Mouse (Mus musculus) lung, embryonic 16.5 days (tissue): Measurements from ENCODE around the gene Ctdsp1. TPM values are rescaled to one million over a fixed set of nuclear protein-coding genes. Genes with fewer than 3 reads are reported as not detected.

Source experiments
- ATAC-seq: fragments of 200-750 bp; cut with Nextera tagmentation; 2 replicates; pipeline ENCODE4 v1.8.0; 2017; ENCODE audit warnings: low read depth, mild to moderate bottlenecking, moderate library complexity
- H3K27ac ChIP-seq: fragments of 300-500 bp; sonication (generic); 2 replicates; pipeline ENCODE4 v1.5.1; 2014; ENCODE audit warnings: mild to moderate bottlenecking, control low read depth, low read length
- H3K27me3 ChIP-seq: fragments of 300-500 bp; sonication (generic); 2 replicates; pipeline ENCODE4 v1.6.1; 2014; ENCODE audit warnings: low read depth, low read length, mixed read lengths; ENCODE audit not compliant: control insufficient read depth, insufficient read depth
- H3K36me3 ChIP-seq: fragments of 300-500 bp; sonication (generic); 2 replicates; pipeline ENCODE4 v1.6.1; 2014; ENCODE audit warnings: low read length; ENCODE audit not compliant: control insufficient read depth, insufficient read depth
- H3K4me1 ChIP-seq: fragments of 300-500 bp; sonication (generic); replicated peaks from 2 replicates; pipeline ENCODE4 v1.6.1; 2014; ENCODE audit warnings: low read length, mixed read lengths; ENCODE audit not compliant: control insufficient read depth, insufficient read depth
- H3K4me2 ChIP-seq: fragments of 300-500 bp; sonication (generic); 2 replicates; pipeline ENCODE4 v1.6.1; 2014; ENCODE audit warnings: low read depth, low read length, control low read depth
- H3K4me3 ChIP-seq: fragments of 300-500 bp; sonication (generic); 2 replicates; pipeline ENCODE4 v1.5.1; 2014; ENCODE audit warnings: mild to moderate bottlenecking, low read length, control low read depth
- H3K9ac ChIP-seq: fragments of 300-500 bp; sonication (generic); 2 replicates; pipeline ENCODE4 v1.6.1; 2014; ENCODE audit warnings: low read length, control low read depth
- H3K9me3 ChIP-seq: fragments of 300-500 bp; sonication (generic); 2 replicates; pipeline ENCODE4 v1.6.1; 2016; ENCODE audit warnings: low read length; ENCODE audit not compliant: control insufficient read depth
- WGBS: fragments of 180-500 bp; shearing (Covaris S2); extraction: QIAGEN DNeasy Blood & Tissue Kit; methylation state at CpG from one replicate; pipeline ENCODE4 v1.1.7; 2014; 5-methylcytosine and 5-hydroxymethylcytosine counted together
- polyA plus RNA-seq: library from polyadenylated mRNA; unstranded; fragments of >200 nt; fragmentation: Nextera tagmentation; extraction: Ambion mirVana; gene quantifications from 2 replicates; pipeline ENCODE4 v1.2.1, GENCODE M21; 2015

The Ctdsp1 gene
- polyA plus RNA-seq, 1 experiment from 2014 or later = 90.8 TPM

DNA sequence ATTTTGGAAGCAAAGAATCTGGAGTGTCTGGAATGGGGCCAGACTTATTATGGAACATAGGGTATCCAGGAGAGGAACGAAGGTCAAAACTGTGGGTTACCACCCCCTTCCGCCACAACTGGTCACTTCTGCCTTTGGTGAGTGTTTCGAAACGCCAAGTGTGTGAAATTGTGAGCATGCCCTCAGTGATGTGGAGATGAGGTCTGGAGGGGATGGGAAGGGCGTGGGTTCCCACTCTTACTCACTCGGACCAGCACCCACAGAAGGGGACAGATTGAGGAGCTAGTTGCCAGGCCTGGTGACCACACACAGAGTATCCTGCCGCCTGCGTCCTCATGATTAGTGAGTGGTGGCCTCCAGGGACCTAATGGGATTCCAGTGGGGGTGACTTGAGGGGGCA, 16.3 kb upstream of the Ctdsp1 start, which contains the start of gene Slc11a1:
TSS of gene Slc11a1 (plus strand) at position 216 of the 400 bp plus-strand sequence.
- no peak within 1 kb of the TSS for H3K9ac ChIP-seq
- no peaks in the 10 kb centered on the region for H3K4me1 ChIP-seq
- 66% methylated on average over 8 of the region's 8 CpGs for WGBS
- H3K9me3 ChIP-seq = no peaks in the 10 kb centered on the region
- H3K27ac ChIP-seq = no peak within 1 kb of the TSS
- no peak within 1 kb of the TSS for H3K4me3 ChIP-seq
- ATAC-seq = no peak
- no peaks in the 10 kb centered on the region for H3K27me3 ChIP-seq
- no peak within 1 kb of the TSS for H3K4me2 ChIP-seq
- H3K36me3 ChIP-seq = no peaks in the 10 kb centered on the region

GRCm38 (mm10) chr1:74375561-74375960, 15.7 kb upstream of the Ctdsp1 start:
- H3K27ac ChIP-seq = no peak overlapping the region
- H3K4me3 ChIP-seq = no peak overlapping the region
- no peak overlapping the region for H3K9ac ChIP-seq
- H3K4me1 ChIP-seq = no peaks in the 10 kb centered on the region
- no peak for ATAC-seq
- WGBS = 70% methylated on average over 10 of the region's 10 CpGs
- H3K27me3 ChIP-seq = no peaks in the 10 kb centered on the region
- no peak overlapping the region for H3K4me2 ChIP-seq
- no peaks in the 10 kb centered on the region for H3K36me3 ChIP-seq
- no peaks in the 10 kb centered on the region for H3K9me3 ChIP-seq

- peak; percentile 16; the same call in 1 of the 2 replicates for ATAC-seq
- no peak overlapping the region for H3K27ac ChIP-seq
- no peaks in the 10 kb centered on the region for H3K27me3 ChIP-seq
- no peak overlapping the region for H3K9ac ChIP-seq
- H3K4me3 ChIP-seq = no peak overlapping the region
- H3K4me1 ChIP-seq = no peaks in the 10 kb centered on the region
- no peaks in the 10 kb centered on the region for H3K9me3 ChIP-seq
- no peak overlapping the region for H3K4me2 ChIP-seq
- H3K36me3 ChIP-seq = no peaks in the 10 kb centered on the region
- WGBS = 78% methylated on average over 4 of the region's 4 CpGs
These were observed 14.9 kb upstream of the Ctdsp1 start for GRCm38 (mm10) chr1:74376396-74376795.

GRCm38 (mm10) chr1:74379058-74379504, 12.2 kb upstream of the Ctdsp1 start:
- Histone ChIP-seq H3K4me3 (no peak overlapping the region), H3K9me3 (no peaks in the 10 kb centered on the region), H3K9ac (no peak overlapping the region), H3K27me3 (no peaks in the 10 kb centered on the region), H3K4me1 (no peaks in the 10 kb centered on the region), H3K27ac (no peak overlapping the region), H3K4me2 (no peak overlapping the region), H3K36me3 (no peaks in the 10 kb centered on the region)
- WGBS = 81% methylated on average over 7 of the region's 7 CpGs
- no peak for ATAC-seq

- no peak overlapping the region for H3K4me3 ChIP-seq
- no peaks in the 10 kb centered on the region for H3K36me3 ChIP-seq
- H3K27me3 ChIP-seq = no peaks in the 10 kb centered on the region
- H3K27ac ChIP-seq = no peak overlapping the region
- no peaks in the 10 kb centered on the region for H3K9me3 ChIP-seq
- no peaks in the 10 kb centered on the region for H3K4me1 ChIP-seq
- H3K9ac ChIP-seq = no peak overlapping the region
- ATAC-seq = no peak
- 59% methylated on average over 5 of the region's 5 CpGs for WGBS
- no peak overlapping the region for H3K4me2 ChIP-seq
These were observed 10.8 kb upstream of the Ctdsp1 start for GRCm38 (mm10) chr1:74380484-74380883.

DNA sequence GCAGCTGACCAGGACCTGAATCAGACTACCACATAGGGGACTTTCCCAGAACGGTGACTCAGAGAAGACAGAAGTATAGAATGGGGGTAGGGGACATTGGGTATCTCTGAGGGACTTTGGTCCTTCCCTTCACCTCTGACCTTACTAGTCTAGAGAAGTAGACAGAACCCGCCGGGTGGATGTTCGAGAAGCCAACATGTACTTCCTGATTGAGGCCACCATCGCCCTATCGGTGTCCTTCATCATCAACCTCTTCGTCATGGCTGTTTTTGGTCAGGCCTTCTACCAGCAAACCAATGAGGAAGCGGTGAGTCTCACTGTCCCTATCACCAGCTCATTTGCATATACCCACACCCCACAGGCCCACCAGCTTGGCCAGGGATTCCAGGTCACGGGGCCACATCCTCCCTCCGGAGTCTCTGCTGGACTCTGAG, 9.7 kb upstream of the Ctdsp1 start:
- Histone ChIP-seq H3K9ac (no peak overlapping the region), H3K27me3 (no peaks in the 10 kb centered on the region), H3K4me2 (no peak overlapping the region), H3K4me3 (no peak overlapping the region), H3K4me1 (no peaks in the 10 kb centered on the region), H3K27ac (no peak overlapping the region), H3K36me3 (no peaks in the 10 kb centered on the region), H3K9me3 (no peaks in the 10 kb centered on the region)
- no peak for ATAC-seq
- WGBS = 86% methylated on average over 10 of the region's 10 CpGs

DNA sequence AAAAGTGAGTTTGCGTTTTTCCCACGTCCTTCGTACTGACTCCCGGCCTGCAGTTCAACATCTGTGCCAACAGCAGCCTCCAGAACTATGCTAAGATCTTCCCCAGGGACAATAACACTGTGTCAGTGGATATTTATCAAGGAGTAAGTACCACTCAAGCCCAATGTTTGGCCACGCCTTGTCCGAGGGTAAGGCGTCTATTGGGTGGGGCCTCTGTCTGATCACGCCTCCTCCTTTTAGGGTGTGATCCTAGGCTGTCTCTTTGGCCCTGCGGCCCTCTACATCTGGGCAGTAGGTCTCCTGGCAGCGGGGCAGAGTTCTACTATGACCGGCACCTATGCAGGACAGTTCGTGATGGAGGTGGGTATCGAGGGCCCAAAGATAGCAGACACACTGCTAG, 7.9 kb upstream of the Ctdsp1 start:
- 67% methylated on average over 13 of the region's 13 CpGs for WGBS
- Histone ChIP-seq H3K27ac (no peak overlapping the region), H3K4me3 (no peak overlapping the region), H3K4me1 (peaks cover 7% of the 10 kb centered on the region), H3K9me3 (no peaks in the 10 kb centered on the region), H3K36me3 (no peaks in the 10 kb centered on the region), H3K4me2 (no peak overlapping the region), H3K27me3 (no peaks in the 10 kb centered on the region), H3K9ac (no peak overlapping the region)
- no peak for ATAC-seq

- no peaks in the 10 kb centered on the region for H3K9me3 ChIP-seq
- H3K27me3 ChIP-seq = no peaks in the 10 kb centered on the region
- no peak overlapping the region for H3K4me2 ChIP-seq
- 85% methylated on average over 8 of the region's 8 CpGs for WGBS
- H3K27ac ChIP-seq = no peak overlapping the region
- peaks cover 13% of the 10 kb centered on the region for H3K4me1 ChIP-seq
- no peak overlapping the region for H3K4me3 ChIP-seq
- no peak for ATAC-seq
- no peaks in the 10 kb centered on the region for H3K36me3 ChIP-seq
- H3K9ac ChIP-seq = no peak overlapping the region
These were observed 6.8 kb upstream of the Ctdsp1 start for GRCm38 (mm10) chr1:74384525-74384924.

GRCm38 (mm10) chr1:74385064-74385463, 6.2 kb upstream of the Ctdsp1 start:
- Histone ChIP-seq H3K4me3 (no peak overlapping the region), H3K27me3 (no peaks in the 10 kb centered on the region), H3K9me3 (no peaks in the 10 kb centered on the region), H3K4me2 (no peak overlapping the region), H3K4me1 (peaks cover 19% of the 10 kb centered on the region), H3K36me3 (no peaks in the 10 kb centered on the region), H3K9ac (no peak overlapping the region), H3K27ac (no peak overlapping the region)
- no peak for ATAC-seq
- 94% methylated on average over 10 of the region's 10 CpGs for WGBS

GRCm38 (mm10) chr1:74385531-74385930, 5.8 kb upstream of the Ctdsp1 start:
- 81% methylated on average over 8 of the region's 8 CpGs for WGBS
- Histone ChIP-seq H3K27me3 (no peaks in the 10 kb centered on the region), H3K9ac (no peak overlapping the region), H3K4me3 (no peak overlapping the region), H3K4me2 (no peak overlapping the region), H3K4me1 (peaks cover 22% of the 10 kb centered on the region), H3K27ac (no peak overlapping the region), H3K36me3 (no peaks in the 10 kb centered on the region), H3K9me3 (no peaks in the 10 kb centered on the region)
- no peak for ATAC-seq
